Mouse (Mus musculus) B cell, adult 67 days (primary cell): ENCODE data around the gene Med1. TPM values are rescaled to one million over a fixed set of nuclear protein-coding genes. Genes with fewer than 3 reads are reported as not detected.

Experiments used
- total RNA-seq, 2 experiments: library from RNA; stranded (reverse); gene quantifications; 4 replicates each; pipeline ENCODE4 v1.2.4; 2023

Med1 gene
- 100 to 1,000 TPM in 1 of 2 experiments, 10 to 100 TPM in 1; 81.7 to 105 TPM for total RNA-seq

DNA sequence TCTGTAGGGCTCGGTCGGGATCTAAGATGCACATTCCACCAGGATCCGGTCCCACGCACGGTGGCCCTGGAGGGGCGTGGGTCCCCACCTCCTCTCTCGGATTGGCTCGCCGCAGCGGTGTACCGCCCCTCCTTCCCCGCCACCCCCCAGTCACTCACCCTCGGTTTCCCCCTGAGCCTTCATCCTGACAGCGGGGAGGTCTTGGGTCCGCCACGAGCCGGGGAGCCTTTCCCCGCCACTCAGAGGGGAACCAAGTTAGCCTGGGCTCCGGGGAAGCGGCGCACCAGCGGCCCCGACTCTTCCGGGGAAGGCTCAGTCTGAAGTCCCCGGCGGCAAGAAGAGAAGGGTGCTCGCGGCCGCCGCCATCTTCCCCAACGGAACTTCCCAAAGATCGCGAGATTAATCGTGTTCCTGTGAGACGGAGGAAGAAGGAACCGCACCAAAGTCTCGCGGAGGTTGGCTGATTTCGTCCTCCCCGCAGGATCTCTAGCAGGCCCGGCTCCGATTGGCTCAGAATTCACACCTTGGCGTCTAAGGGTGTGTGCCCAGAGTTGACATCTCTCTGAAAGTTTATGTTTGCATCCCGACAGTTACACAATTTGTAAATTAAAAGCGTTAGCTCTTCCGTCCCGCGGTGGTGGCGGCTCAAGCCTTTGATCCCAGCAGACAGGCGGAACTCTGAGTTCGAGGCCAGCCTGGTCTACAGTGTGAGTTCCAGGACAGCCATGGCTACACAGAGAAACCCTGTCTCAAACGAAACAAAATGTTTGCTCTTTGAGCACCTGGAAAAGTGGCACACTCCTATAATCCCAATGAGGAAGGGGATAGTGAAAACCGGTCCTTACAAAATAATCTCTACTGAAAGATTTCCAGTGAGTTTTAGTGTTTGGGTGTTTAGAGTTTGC, at the start of gene Med1:
Gene Med1, minus strand, starts transcription at position 393 of the 905 bp plus-strand sequence.

DNA sequence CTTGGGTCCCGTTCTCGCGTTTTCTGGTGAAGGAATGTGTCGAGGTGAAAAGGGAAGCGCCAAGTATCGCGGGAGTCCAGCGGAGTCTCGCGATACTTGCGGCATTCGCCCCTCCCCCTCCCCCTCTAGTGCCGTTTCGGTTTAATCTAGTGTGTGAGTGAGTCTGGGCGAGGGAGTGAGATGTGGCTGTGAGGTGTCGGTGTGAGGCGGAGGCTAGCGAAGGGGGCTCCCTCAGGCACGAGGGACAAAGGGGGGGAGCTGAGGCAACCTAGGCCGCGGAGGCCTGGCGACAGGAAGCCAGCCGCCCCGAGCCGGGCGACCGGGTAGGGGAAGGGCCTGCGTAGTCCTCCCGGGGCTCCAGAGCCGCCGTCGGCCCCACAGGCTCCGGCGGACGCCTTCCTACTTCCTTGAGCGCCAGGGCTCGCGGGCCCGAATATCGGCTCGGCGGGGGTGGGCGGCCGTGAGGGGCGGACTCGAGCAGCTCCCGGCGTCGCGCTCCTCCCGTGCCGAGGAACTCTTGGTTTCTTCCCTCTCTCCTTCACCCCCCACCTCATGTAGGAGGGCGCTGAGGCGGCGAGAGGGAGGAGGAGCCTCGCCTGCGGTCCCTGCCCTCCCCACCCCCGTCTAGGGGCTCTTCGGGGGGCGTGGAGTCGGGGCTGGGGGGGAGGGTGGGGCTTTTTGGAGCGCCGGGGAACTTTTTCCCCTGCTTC, 9.7 kb upstream of the Med1 start, which contains the start of gene Cdk12:
Gene Cdk12, plus strand, starts transcription at position 419 of the 710 bp plus-strand sequence.

DNA sequence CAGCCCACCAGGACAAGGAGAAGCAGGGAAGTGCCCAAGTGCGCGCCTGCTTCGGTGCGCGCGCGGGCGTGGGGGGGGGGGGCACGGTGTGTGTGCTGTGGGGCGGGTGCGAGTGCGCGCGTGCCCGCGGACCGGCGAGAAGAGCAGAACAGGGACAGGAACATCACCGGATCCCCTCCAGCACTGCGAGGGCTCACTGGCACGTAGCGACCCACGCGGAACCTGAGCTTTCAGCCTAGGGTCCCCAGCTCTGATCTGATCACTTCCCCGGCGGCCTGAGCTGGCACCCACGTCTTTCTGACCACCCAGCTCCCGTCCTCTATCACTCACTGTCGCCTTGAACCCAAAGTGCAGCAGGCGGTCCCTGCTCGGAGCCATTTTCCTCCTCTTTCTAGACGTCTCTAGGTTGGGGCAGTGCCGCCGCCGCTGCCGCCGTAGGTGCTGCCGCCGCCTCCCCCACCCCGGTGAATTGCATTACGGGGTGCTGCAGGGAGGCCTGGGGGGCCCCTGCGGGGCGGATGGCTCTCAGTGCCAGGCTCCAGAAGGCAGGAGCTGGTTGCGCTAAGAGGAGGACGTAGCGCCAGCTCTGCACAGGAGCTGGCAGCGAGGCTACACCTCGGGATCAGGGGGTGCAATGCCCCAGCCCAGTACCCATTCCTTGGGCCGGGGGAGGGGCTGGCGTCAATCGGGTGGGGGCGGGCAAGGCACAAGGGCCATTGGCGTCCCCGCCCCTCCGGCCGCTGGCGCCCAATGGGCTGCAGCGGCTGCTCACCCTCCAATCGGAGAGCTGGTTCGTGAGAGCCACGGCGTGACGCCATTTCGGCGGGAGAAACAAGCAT, 43.1 kb downstream of the Med1 start, which contains the start of gene Fbxl20:
Gene Fbxl20, minus strand, starts transcription at position 618 of the 839 bp plus-strand sequence.

Other genes starting within 250 kb of the Med1 start
- gene Plxdc1, start 206.8 kb downstream of the Med1 start, total RNA-seq = under 1 TPM; 0.68 to 0.73 TPM
- 10 to 100 TPM; 61.3 to 65.0 TPM for gene Arl5c, start 197.1 kb downstream of the Med1 start, total RNA-seq
- 1 to 10 TPM; 5.8 to 6.6 TPM for gene Cacnb1, start 170.3 kb downstream of the Med1 start, total RNA-seq
- 1,000 to 10,000 TPM; 1,852 to 1,930 TPM for gene Rpl19, start 166.6 kb downstream of the Med1 start, total RNA-seq
- 10 to 100 TPM; 33.9 TPM for gene Stac2, start 139.8 kb downstream of the Med1 start, total RNA-seq
- 10 to 100 TPM; 48.7 to 50.1 TPM for gene Fbxl20, start 42.9 kb downstream of the Med1 start, total RNA-seq
- 100 to 1,000 TPM; 125 to 134 TPM for gene Cdk12, start 9.8 kb upstream of the Med1 start, total RNA-seq
- under 1 TPM in 1 of 2 experiments, not detected in 1; 0.18 TPM for gene Neurod2, start 136.4 kb upstream of the Med1 start, total RNA-seq
- gene Ppp1r1b, start 155.1 kb upstream of the Med1 start, total RNA-seq = not detected
- gene Stard3, start 165.1 kb upstream of the Med1 start, total RNA-seq = 10 to 100 TPM; 39.6 to 44.8 TPM
- under 1 TPM in 1 of 2 experiments, not detected in 1; 0.62 TPM for gene Tcap, start 190.5 kb upstream of the Med1 start, total RNA-seq
- not detected for gene Pnmt, start 193.2 kb upstream of the Med1 start, total RNA-seq
- 1 to 10 TPM; 8.0 to 9.2 TPM for gene Pgap3, start 207.2 kb upstream of the Med1 start, total RNA-seq
- not detected for gene Erbb2, start 219.2 kb upstream of the Med1 start, total RNA-seq
- gene Mien1, start 245.7 kb upstream of the Med1 start, total RNA-seq = 10 to 100 TPM; 51.1 to 52.2 TPM